Mouse (Mus musculus): ENCODE measurements at regions not wholly inside any gene's neighbourhood (a gene's known extent, or its start where the extent isn't known, plus 50 kb on each side); places are given as distances from the start of the nearest gene placed in this dataset.

DNA sequence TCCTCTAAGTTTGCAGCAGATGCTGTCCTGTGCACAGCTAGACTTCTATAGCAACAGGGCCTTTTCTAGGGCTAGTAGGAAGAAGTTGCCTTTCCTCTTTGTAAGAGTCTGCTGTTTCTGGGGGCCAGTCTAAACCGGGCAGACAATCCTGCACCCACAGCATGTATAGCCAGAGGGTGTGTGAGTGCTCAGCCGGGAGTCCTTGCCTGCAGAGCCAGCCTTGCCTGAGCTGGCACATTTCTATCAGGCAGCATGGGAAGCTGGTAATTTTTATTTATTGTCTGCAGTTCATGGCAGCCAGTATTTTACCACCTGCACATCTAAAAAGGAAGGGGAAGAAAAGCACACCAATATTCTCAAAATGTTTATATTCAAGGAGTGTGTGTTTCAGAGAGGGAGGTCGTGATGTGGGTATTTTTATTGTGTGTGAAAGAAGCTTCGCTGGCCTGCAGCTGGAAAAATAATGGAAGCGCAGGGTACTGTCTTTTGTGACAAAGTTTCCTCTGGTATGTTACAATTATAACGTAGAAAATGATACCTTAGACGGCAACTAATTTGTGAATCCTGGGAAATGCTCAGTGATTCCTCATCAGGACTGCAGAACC lies 940.5 kb downstream of the 5730522E02Rik start:
- TF ChIP-seq EP300 (IDR thresholded peaks at IDR 0.05; ENCODE audit: low read length): no peak
- no peak for TF ChIP-seq MAX (IDR thresholded peaks at IDR 0.05; ENCODE audit: low read length)
- no peak for TF ChIP-seq POLR2A (IDR thresholded peaks at IDR 0.05; ENCODE audit: low read depth, low read length)

Data from CH12.LX (cell line).